Comparison of ENCODE assay signal across 8 mouse cellular contexts in the genomic region with DNA sequence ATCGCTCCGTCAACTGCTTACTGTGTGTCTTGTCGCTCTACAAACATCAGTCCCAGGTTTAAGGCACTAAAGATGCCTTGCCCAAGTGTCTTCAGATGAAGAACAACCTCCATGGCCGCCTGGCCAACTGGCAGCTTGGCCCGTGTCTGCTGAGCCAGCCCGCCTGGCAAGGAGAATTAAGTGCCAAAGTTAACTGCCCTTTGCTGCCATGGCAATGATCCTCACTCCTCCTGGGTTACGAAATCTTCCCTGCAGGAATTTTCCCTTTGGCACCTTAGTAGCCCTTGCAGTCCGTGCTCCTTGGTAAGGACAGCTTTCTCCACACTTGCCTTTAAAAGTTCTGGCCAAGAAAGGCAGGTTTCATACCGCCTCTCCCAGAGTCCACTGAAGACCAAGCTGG. TPM values are rescaled to one million over a fixed set of nuclear protein-coding genes. Genes with fewer than 3 reads are reported as not detected.
DNase-seq lines count a peak whose midpoint lies in the region; ATAC-seq and TF ChIP-seq lines count a peak whose summit lies in the region.

No protein-coding gene starts in this region.

- no peaks in the 10 kb centered on the region for H3K36me3 ChIP-seq in midbrain, embryonic 11.5 days (ENCODE audit: control insufficient read depth, insufficient read depth, low read length)
- no peaks in the 10 kb centered on the region for H3K36me3 ChIP-seq in stomach, postnatal 0 days (ENCODE audit: control insufficient read depth, insufficient read depth, low read length)

- no peaks in the 10 kb centered on the region for H3K4me1 ChIP-seq in midbrain, embryonic 11.5 days (ENCODE audit: control insufficient read depth, insufficient read depth, low read length)
- no peaks in the 10 kb centered on the region; the same call in 1 of the 2 replicates for H3K4me1 ChIP-seq in stomach, postnatal 0 days (replicated peaks; ENCODE audit: control insufficient read depth, insufficient read depth)

- peak; percentile 52 for DNase-seq in gastrocnemius, adult 18-20 months (ENCODE audit: low spot score)
- no peak for DNase-seq in gastrocnemius, postnatal 4 days (ENCODE audit: low spot score in 2 of 2)
- peak; percentile 15 for DNase-seq in right cerebral cortex, postnatal 25 days
- DNase-seq in right cerebral cortex, adult 2 months (ENCODE audit: low spot score in 2 of 2), result no peak
- peak; percentile 96 for DNase-seq in kidney, adult 9 months
- DNase-seq in skeletal muscle tissue, adult 2 months (ENCODE audit: low read depth, low spot score), result peak; percentile 57
- no peak for DNase-seq in midbrain, embryonic 11.5 days (ENCODE audit: low spot score, missing footprints)
- no peak for DNase-seq in stomach, postnatal 0 days (ENCODE audit: low spot score)

- no peaks in the 10 kb centered on the region for H3K27me3 ChIP-seq in midbrain, embryonic 11.5 days (ENCODE audit: control insufficient read depth, insufficient read depth, low read length)
- no peaks in the 10 kb centered on the region for H3K27me3 ChIP-seq in stomach, postnatal 0 days (ENCODE audit: control insufficient read depth, insufficient read depth, low read length)

- ATAC-seq in midbrain, embryonic 11.5 days (ENCODE audit: low FRiP score), result no peak
- no peak for ATAC-seq in stomach, postnatal 0 days (ENCODE audit: low FRiP score, low TSS enrichment)

- no peak overlapping the region for H3K27ac ChIP-seq in midbrain, embryonic 11.5 days (ENCODE audit: low read depth, low read length)
- no peak overlapping the region for H3K27ac ChIP-seq in stomach, postnatal 0 days (replicated peaks)

- no peak overlapping the region for H3K4me2 ChIP-seq in midbrain, embryonic 11.5 days
- H3K4me2 ChIP-seq in stomach, postnatal 0 days (replicated peaks; ENCODE audit: low read depth), result no peak overlapping the region

- no peak overlapping the region for H3K4me3 ChIP-seq in midbrain, embryonic 11.5 days (ENCODE audit: low read depth, low read length)
- no peak overlapping the region for H3K4me3 ChIP-seq in stomach, postnatal 0 days (ENCODE audit: low read depth, low read length)

- H3K9ac ChIP-seq in midbrain, embryonic 11.5 days (ENCODE audit: low read length), result no peak overlapping the region
- H3K9ac ChIP-seq in stomach, postnatal 0 days (ENCODE audit: low read length), result no peak overlapping the region

- no peaks in the 10 kb centered on the region for H3K9me3 ChIP-seq in midbrain, embryonic 11.5 days (ENCODE audit: control insufficient read depth, low read length)
- no peaks in the 10 kb centered on the region for H3K9me3 ChIP-seq in stomach, postnatal 0 days (ENCODE audit: control insufficient read depth, low read length)

- no peak for TF ChIP-seq CTCF in stomach, postnatal 0 days (IDR thresholded peaks at IDR 0.05; ENCODE audit: low read depth)

- no peak for TF ChIP-seq EP300 in stomach, postnatal 0 days (optimal IDR thresholded peaks at IDR 0.05)

- WGBS in midbrain, embryonic 11.5 days, result 92% methylated on average over 9 of the region's 9 CpGs
- WGBS in stomach, postnatal 0 days, result 88% methylated on average over 9 of the region's 9 CpGs

RNA-seq across cellular contexts. Expression of a gene that starts 20.9 kb away (rescaled TPM):
- 1 to 10 TPM; 5.5 to 8.8 TPM for total RNA-seq in gastrocnemius, adult 18-20 months (2021)
- 10 to 100 TPM; 10.4 to 11.7 TPM for total RNA-seq in gastrocnemius, postnatal 4 days (2021)
- 2.0 TPM in 2 replicates for polyA plus RNA-seq in midbrain, embryonic 11.5 days (2014; fragmentation: Nextera tagmentation; extraction: Ambion mirVana)
- 9.3 and 10.3 TPM in 2 replicates for polyA plus RNA-seq in stomach, postnatal 0 days (2015; fragmentation: Nextera tagmentation; extraction: Ambion mirVana)

Comparison
In these comparisons a context has a peak if more than half of its experiments do, and no peak if none do; other contexts are left out.
1. DNase-seq: peak in gastrocnemius, adult 18-20 months (single experiment), right cerebral cortex, postnatal 25 days (single experiment), kidney, adult 9 months (single experiment) and skeletal muscle tissue, adult 2 months (single experiment); none in gastrocnemius, postnatal 4 days (0 of 2), right cerebral cortex, adult 2 months (0 of 2), midbrain, embryonic 11.5 days (single experiment) and stomach, postnatal 0 days (single experiment).